Mouse (Mus musculus): ENCODE data around the gene Igf2r.

DNA sequence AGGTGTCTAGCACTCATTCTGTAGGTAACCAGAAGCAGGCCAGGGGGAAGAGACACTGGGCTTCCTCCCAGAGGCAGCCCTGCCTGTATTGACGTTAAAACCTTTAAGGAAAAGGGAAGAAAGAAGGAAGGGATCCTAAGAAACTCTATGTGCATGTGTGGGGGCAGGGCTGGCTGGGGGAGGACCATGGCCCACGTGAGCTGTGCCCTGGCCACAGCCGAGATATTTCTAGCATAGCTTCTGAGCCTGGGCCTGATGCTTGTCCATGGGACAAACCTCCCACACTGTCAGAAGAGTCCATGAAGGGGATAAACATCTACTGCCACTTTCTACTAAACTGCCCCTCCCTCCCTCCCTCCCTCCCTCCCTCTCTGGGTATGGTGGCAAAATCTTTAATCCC, 95.6 kb downstream of the Igf2r start:
- TF ChIP-seq CTCF (conservative IDR thresholded peaks at IDR 0.05; ENCODE audit: low read length) (no peak), NANOG (IDR thresholded peaks at IDR 0.05; ENCODE audit: borderline replicate concordance, low read length) (no peak), POU5F1 (IDR thresholded peaks at IDR 0.05; ENCODE audit: borderline replicate concordance, low read length) (no peak)
